Mouse (Mus musculus) embryonic facial prominence, embryonic 10.5 days (tissue): ENCODE results near the gene Ip6k1. TPM values are rescaled to one million over a fixed set of nuclear protein-coding genes. Genes with fewer than 3 reads are reported as not detected.

Source experiments
- DNase-seq: peaks from one replicate; pipeline ENCODE4 v3.0.0-alpha.2; 2017; ENCODE audit warnings: low spot score
- H3K27ac ChIP-seq: fragments of 300-500 bp; sonication (generic); replicated peaks from 2 replicates; pipeline ENCODE4 v1.5.1; 2016; ENCODE audit warnings: mild to moderate bottlenecking
- H3K27me3 ChIP-seq: fragments of 300-500 bp; sonication (generic); replicated peaks from 2 replicates; pipeline ENCODE4 v1.6.1; 2016; ENCODE audit warnings: low read depth, mild to moderate bottlenecking; ENCODE audit not compliant: poor library complexity, severe bottlenecking
- H3K36me3 ChIP-seq: fragments of 300-500 bp; sonication (generic); replicated peaks from 2 replicates; pipeline ENCODE4 v1.6.1; 2016; ENCODE audit warnings: mild to moderate bottlenecking, moderate library complexity
- H3K4me1 ChIP-seq: fragments of 300-500 bp; sonication (generic); 2 replicates; pipeline ENCODE4 v1.6.1; 2016
- H3K4me3 ChIP-seq: fragments of 300-500 bp; sonication (generic); 2 replicates; pipeline ENCODE4 v1.5.1; 2016; ENCODE audit warnings: mild to moderate bottlenecking, moderate library complexity
- H3K9me3 ChIP-seq: fragments of 300-500 bp; sonication (generic); 2 replicates; pipeline ENCODE4 v1.6.1; 2016; ENCODE audit warnings: mild to moderate bottlenecking
- WGBS: fragments of 180-500 bp; shearing (Covaris S2); methylation state at CpG from one replicate; pipeline ENCODE4 v1.1.7; 2016; 5-methylcytosine and 5-hydroxymethylcytosine counted together
- microRNA-seq: library from miRNA; unstranded; fragments of <30 nt; microRNA quantifications from one replicate; pipeline ENCODE4, GENCODE M21; 2017
- polyA plus RNA-seq: library from polyadenylated mRNA; unstranded; fragments of >200 nt; fragmentation: Nextera tagmentation; extraction: Ambion mirVana; gene quantifications from 2 replicates; pipeline ENCODE4 v1.2.1, GENCODE M21; 2016

Gene Ip6k1
- polyA plus RNA-seq, 1 experiment from 2014 or later = 57.3 TPM

DNA sequence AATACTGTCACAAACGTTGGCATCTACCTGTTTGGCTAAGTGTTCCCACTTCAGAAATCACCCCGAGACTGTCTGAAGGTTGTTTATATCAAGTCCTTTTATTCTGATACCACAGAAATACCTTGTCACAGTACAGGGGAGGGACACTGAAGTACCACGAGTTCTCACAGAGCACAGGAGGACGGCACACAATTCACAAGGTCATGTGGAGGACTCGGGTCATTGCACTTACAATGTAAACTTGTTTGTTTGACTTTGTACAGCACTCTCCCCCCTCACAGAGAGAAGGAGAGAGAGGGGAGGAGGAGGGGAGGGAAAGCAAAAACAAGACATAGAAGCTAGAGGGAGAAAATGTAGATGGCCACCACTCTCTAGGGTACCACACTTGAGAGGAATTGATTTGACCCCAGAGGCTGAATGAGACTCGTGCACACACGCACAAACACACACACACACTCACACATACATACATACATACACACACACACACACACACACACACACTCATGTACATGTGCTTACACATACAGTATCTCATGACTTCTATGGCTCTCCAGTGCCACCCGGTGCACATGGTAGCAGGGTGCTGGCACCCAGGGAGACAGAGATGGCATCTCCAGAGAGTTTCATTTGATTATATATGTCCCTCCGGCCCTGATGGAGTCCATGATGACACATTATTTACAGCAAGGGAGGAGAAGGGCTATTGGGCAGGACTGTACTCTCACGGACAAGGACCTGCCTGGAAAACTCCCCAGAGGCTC lies 93.8 kb downstream of the Ip6k1 start:
- Histone ChIP-seq H3K9me3 (no peaks in the 10 kb centered on the region), H3K27me3 (no peaks in the 10 kb centered on the region), H3K4me1 (peaks cover 41% of the 10 kb centered on the region), H3K4me3 (peak overlapping the region; percentile 89; the same call in 1 of the 2 replicates), H3K36me3 (peaks cover 19% of the 10 kb centered on the region), H3K27ac (no peak overlapping the region; the same call in 1 of the 2 replicates)
- 62% methylated on average over 10 of the region's 10 CpGs for WGBS
- no peak for DNase-seq

Small RNAs within 50 kb of the gene (microRNA-seq; reads per million reads assigned to microRNA genes)
- not detected for gene Mir7088

Other genes with a start within 250 kb of the Ip6k1 start
- gene Rbm5, start 231.5 kb upstream of the Ip6k1 start, polyA plus RNA-seq = 200 and 206 TPM in 2 replicates
- gene Rbm6, start 129.3 kb upstream of the Ip6k1 start, polyA plus RNA-seq = 114 and 116 TPM in 2 replicates
- 12.2 and 12.7 TPM in 2 replicates for gene Mon1a, start 114.3 kb upstream of the Ip6k1 start, polyA plus RNA-seq
- 0.65 and 1.1 TPM in 2 replicates for gene Mst1r, start 95.6 kb upstream of the Ip6k1 start, polyA plus RNA-seq
- gene Actl11, start 74.0 kb upstream of the Ip6k1 start, polyA plus RNA-seq = not detected in 2 replicates
- gene Camkv, start 66.8 kb upstream of the Ip6k1 start, polyA plus RNA-seq = 7.6 and 7.9 TPM in 2 replicates
- gene Traip, start 52.4 kb upstream of the Ip6k1 start, polyA plus RNA-seq = 38.8 and 41.5 TPM in 2 replicates
- 10.3 and 11.9 TPM in 2 replicates for gene Uba7, start 27.0 kb upstream of the Ip6k1 start, polyA plus RNA-seq
- gene Gm20661, start 19.4 kb upstream of the Ip6k1 start, polyA plus RNA-seq = 2.9 and 4.4 TPM in 2 replicates
- 99.3 and 112 TPM in 2 replicates for gene Inka1, start 16.6 kb upstream of the Ip6k1 start, polyA plus RNA-seq
- gene Cdhr4, start 10.0 kb upstream of the Ip6k1 start, polyA plus RNA-seq = 4.6 and 6.5 TPM in 2 replicates
- 0.41 and 0.52 TPM in 2 replicates for gene Gm20662, start 6.2 kb upstream of the Ip6k1 start, polyA plus RNA-seq
- 23.3 and 26.1 TPM in 2 replicates for gene Gmppb, start 46.7 kb downstream of the Ip6k1 start, polyA plus RNA-seq
- gene Amigo3, start 50.7 kb downstream of the Ip6k1 start, polyA plus RNA-seq = 2.7 and 2.8 TPM in 2 replicates
- 0.43 and 0.69 TPM in 2 replicates for gene Mst1, start 77.9 kb downstream of the Ip6k1 start, polyA plus RNA-seq
- gene Rnf123, start 80.8 kb downstream of the Ip6k1 start, polyA plus RNA-seq = 32.7 and 34.1 TPM in 2 replicates
- gene Apeh, start 92.1 kb downstream of the Ip6k1 start, polyA plus RNA-seq = 68.3 and 72.8 TPM in 2 replicates
- gene Bsn, start 187.9 kb downstream of the Ip6k1 start, polyA plus RNA-seq = 1.4 and 1.7 TPM in 2 replicates